Mouse (Mus musculus): Measurements from ENCODE around the gene Man2a2. TPM values are rescaled to one million over a fixed set of nuclear protein-coding genes. Genes with fewer than 3 reads are reported as not detected.
A peak's percentile ranks its signal among the peaks of the same experiment; 100 is the strongest.
"Not testable (repeated sequence)": the region's sequence is repeated elsewhere in the genome, so short reads cannot be mapped to it uniquely, and the experiment has no call there.

Gene Man2a2
- total RNA-seq, 2 experiments from 2014 or later, result 81.4 to 94.8 TPM

DNA sequence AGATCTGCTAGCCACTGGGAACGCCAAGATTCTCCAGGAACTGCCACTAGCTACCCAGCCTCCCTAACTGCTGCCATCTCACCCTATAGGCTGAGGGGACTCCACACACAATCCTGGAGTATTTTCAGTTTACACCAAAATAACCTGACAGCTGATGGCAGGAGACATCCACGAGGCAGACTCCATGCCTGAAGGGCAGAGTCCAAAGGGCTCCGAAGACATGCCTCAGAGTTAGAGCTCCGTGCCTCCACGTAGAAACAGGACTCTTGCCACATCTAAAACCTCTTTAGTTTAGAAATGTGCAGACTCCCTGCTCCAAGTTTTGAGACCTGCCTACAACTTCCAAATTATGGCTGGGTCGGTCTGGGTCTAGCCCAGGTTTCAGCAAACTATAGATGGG lies 29.4 kb upstream of the Man2a2 start:
- DNase-seq, result no peak

DNA sequence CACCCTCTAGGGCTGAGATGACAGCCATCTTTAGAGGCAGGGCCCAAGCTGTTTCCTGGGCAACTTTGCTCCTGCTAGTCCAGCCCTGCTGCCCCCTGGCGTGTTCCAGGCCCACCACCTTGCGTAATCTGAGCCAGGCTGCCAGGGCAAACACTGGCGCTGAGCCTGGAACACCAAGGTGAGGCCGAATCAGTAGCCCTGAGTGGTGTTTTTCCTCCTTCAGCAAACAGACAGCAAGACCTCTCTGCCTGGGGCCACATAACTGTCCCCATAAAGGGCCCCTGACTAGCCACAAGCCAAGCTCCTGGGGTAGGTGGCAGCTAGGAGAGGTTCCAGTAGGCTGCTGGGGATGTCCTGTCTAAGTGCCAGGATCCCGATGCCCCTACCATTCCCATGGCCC lies 28.9 kb upstream of the Man2a2 start:
- peak; percentile 82 to 84 for DNase-seq

DNA sequence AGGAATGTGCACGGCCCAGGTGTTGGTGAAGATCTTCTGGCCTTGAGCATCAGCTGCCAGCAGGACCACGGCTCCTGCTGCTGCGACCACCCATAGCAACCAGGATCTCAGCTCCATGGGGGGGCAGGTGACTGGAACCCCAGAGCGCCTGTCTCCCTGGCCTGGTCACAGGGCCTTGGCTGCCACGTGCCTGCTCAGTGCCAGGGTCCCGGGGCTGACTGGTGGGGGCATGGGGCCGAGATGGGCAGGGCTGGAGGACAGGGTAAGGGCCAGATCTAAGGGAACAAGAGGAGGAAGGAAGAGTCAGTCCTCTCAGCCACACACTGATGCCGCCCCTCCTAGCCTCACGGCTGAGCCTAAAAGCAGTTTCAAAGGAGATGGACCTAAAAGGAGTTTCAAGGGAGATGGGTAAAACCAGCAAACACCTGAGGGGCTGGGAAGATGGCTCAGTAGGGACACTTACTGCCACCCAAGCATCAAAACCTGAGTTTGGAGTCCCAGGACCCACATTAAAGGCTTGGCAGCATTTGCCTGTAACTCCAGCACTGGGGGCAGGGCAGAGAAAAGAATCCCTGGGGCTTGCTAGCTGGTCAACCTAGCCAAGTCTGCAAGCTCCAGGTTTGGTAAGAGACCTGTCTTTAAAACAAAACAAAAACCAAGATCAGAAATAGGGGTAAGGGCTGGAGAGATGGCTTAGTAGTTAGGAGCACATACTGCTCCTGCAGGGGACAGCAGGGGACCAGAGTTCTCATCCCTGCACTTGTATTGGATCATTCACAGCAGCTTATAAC lies 27.7 kb upstream of the Man2a2 start:
- no peak for DNase-seq

DNA sequence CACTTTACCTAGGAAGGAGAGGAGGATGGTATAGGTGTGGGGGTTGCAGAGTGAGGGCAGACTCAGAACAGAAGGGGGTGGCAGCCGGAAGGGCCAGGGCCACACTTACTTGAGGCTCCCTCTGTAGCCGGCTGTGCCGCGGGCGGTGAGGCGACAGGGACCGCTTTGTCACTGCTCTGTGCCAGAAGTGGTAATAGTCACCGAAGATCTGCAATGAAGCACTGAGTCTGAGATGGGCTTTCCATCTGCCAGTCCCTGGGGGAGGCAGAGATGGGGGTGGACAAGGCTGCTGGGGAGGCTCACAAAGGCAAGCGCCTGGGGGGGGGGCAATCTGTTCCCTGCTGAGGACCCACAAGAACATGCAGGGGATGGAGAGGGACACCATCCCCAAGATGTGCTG lies 26.8 kb upstream of the Man2a2 start:
- no peak for DNase-seq

DNA sequence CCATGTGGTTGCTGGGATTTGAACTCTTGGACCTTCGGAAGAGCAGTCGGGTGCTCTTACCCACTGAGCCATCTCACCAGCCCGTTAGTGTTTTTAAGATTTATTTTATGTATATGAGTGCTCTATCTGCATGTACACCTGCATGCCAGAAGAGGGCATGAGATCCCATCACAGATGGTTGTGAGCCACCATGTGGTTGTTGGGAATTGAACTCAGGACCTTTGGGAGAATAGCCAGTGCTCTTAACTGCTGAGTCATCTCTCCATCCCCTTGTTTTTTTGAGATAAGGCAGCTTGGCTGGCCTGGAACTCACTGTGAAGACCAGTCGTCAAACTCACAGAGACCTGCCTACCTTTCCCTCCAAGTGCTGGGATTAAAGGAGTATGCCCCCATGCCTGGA lies 25.3 kb upstream of the Man2a2 start:
- DNase-seq, result not testable (repeated sequence)

DNA sequence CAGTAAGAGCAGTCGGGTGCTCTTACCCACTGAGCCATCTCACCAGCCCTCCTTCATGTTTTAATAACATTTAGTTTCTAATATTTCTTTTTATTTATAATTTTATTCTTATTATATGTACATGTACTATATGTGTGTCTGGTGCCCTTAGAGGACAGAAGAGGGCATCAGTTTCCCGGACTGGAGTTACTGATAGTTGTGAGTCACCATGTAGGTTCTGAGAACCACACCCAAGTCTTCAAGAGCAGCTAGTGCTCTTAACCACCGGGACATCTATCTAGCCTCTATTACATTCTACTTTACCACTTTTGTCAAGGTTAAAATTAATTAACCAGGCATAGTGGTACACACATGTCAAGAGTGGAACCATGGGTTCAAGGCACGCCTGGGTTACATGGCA lies 23.4 kb upstream of the Man2a2 start:
- DNase-seq, result no peak

DNA sequence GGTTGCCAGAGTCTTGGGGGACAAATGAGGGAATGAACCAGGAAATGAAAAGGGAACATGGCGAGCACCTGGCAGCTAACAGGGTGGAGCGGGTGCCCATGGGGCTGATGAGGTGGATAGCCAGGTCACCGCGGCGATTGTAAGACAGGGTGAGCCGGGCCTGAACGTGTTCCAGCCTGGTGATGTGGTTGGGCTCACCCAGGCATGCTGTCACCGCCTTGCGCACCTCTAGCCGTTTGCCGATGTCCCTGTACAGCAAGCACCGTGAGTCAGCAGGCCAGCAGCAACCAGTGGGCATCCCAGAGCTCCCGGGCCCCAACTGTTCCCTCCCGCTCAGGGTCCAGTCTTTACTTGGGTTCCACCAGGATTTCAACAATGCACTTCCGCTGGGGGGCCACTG lies 20.9 kb upstream of the Man2a2 start:
- no peak for DNase-seq

DNA sequence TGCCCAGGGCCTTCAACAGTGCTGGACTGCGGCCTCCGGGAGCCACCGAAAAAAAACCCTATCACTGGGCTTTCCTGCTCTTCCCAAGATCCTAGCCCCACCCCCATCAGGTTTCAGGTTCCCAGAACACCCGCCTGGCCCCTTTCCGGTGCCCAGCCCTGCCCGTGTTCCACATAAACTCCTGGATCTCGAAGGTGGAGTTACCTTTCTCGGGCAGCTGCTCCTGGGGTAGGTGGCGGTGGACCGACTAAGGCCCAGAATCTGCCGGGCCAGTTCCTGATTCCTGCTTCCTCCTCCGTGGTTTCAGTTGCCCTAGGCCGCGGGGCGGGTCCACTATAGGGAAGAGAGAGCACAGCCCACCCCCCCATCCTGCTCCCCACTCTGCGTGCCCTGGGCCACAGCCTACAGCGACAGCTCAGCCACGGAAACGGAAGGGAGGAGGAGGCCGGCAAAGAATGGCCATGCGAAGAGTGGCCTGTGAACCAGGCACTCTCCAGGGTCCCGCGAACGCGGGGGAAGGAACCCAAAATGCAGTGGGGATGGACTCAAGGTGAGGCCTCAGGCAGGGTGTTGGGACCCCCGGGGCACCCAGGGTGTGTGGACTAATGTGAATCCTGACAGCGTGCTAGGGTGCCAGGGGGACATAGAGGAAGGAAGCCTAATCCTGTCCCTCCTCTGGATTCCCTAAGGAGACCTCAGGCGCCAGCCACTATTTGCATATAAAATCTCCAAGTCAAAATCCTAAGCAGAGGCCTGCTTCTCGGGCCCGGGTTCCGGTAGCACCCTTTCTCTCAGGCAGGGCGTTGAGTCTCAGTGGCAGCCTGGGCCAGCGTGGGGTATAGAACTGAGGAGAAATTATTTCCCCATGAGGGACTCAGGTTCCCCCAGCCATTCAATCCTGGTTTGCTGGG lies 16.7 kb upstream of the Man2a2 start, which contains the start of gene Fes:
Gene Fes (minus strand): TSS at position 314 of the 911 bp plus-strand sequence.
- peak; percentile 68 to 79 for DNase-seq

DNA sequence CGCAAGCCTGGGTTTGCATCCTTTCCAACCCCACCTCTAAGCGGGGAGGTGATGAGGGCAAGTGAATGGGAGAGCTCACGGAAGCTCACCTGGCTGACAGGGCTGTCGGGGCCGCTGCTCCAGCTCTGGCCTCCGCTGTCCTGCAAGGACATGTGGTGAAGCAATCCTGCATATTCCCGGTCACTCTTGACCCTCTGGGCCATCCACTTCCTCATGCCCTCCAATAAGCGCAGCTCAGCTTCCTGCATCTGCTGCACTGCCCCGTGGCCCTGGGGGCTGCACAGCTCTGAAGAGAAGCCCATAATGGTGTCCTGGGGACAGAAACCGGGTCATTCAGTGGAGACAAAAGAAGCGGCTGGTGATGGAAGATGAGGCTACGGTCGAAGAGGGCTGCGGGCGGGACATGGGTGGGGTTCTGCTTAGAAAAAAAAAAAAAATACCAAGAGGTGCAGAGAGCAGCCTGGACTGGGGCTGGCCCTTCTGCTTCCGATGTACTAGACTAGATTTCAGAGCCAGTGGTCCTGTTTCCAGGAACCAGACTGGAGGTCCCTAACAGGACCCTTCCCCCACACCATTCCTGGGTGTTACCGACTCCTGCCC lies 16.0 kb upstream of the Man2a2 start:
- DNase-seq, result peak in 1 of 2 experiments; percentile 44

DNA sequence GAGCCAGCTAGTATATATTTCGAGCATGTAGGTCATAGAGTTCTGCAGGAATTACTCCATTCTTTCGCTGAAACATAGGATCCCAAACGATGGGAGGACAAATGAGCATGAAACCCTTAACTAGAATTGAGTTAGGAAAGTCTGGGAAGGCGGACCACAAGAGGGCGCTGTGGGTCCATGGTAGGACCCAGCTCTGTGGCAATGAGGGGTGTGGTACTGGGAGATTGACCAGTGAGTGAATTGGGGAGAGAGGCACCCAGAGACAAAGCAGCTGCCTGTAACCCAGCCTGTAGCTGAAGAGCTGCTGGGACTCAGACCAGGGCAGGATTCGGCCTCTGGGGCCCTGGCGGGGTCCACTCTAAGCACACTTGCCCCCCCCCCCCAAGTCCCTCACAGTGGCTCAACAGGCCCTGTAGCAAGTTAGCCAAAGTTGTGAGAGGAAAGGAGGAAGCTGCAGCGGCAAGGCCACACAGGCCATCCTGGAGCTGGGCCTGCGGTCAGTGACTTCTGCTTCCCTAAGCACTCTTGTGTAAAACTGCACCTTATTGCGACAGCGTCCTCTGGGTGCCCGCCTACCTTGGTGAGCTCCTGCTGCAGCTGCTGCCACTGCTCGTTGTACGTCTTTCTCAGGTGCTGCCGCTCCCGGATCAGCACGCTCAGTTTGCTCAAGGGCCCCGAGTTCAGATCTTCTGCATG lies 15.2 kb upstream of the Man2a2 start:
- DNase-seq, result peak; percentile 93

DNA sequence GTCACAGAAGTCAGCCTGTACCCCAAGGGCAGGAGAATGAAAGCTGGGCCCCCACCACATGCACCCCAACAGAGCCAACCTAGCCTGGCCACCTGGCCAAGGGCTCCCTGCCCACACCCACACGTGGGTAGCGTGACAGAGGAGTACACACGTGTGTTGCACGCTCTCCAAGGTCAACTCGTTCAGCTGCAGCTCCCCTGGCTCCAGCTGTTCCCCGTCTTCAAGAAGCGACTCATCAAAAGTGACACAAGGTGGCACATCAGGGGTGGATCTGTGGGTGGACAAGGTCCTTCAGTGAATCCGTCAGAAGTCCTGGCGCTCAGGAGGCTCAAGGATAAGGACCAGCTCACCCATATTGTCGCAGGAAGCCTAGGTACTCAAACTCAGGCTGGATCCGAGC lies 11.7 kb upstream of the Man2a2 start:
- no peak for DNase-seq

DNA sequence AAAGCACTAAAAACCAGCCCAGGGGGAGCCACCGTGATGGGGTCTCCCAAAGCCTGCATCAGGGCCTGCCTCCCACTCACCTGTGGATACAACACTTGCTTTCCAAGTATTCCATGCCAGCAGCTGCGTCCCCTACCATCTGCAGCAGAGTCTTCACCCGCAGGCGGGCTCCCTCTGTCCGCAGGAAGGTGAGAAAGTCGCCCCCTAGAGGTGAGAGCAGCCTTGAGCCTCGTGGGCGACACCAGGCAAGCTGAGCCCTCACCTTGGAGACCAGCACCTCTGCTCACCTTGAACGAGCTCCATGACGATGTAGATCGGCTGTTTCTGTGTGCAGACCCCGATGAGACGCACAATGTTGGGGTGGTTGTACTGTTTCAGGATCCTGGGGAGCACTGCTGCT lies 8.4 kb upstream of the Man2a2 start:
- peak; percentile 49 to 66 for DNase-seq

DNA sequence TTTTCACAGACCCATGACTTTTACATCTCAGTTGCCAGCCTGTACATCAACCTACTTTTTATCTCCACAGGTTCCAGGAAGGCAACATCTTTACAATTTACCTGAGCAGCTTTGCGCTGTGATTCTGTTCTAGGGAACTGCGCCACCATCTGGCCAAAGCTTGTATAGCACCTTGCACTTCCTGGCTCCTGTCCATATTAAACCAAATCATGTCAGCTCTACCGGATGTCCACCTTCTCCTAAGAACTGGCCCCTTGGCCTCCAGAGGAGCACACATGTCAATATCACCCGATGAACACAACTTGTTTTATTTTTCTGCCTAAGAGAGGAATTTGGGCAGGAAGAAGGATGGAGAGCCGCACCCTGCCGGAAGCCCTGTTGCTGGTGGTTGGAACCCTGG lies 6.3 kb upstream of the Man2a2 start:
- peak; percentile 64 to 67 for DNase-seq

DNA sequence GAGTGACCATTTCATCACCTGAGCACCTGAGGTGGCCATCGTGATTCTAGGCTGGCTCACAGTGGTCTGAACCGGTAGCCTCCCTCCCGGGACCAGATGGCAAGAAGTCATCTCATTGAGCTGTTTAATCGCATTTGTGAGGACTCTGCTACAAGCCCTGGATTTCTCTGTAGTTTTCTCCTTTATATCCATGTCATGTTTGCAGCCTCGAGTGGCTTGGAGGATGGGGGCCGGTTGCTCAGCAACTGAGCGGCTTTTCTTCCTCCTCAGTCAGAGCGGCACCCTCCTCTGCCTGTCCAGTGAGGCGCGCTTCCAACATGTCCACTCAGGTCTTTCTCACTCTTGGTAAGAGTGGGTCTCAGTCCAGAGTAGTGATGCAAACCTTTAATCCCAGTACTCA lies 5.0 kb upstream of the Man2a2 start:
- no peak for DNase-seq

DNA sequence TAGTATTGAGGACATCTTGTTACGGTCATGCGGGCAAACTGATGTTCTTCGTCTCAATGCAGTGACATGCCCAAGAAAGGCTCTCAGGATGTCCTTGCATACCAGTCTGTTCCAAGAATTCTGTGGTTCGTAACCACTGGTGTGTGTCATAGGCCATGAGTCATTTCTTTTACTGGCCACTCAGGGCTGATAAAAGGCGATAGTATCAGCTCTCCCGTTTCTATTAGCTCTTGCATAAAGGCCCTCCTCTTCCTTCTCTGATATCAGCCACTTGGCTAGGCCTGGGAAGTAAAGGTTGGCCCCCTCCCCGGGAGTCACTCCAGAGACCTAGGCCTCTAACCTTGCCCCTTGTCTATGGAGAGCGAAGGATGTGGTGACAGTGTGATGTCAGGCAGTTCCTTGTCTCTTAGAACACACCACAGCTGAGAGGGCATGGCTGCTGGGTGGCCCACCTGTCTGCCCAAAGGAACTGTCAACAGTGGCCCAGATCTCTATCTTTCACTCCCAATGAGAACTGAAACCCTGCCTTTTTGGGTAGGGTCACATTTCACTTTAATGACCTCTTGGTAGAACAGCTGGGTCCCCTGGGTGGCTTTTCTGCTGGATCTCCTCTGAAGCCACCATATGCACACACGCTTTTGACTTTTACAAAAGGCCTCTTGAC lies 4.3 kb upstream of the Man2a2 start:
- peak; percentile 59 to 62 for DNase-seq

DNA sequence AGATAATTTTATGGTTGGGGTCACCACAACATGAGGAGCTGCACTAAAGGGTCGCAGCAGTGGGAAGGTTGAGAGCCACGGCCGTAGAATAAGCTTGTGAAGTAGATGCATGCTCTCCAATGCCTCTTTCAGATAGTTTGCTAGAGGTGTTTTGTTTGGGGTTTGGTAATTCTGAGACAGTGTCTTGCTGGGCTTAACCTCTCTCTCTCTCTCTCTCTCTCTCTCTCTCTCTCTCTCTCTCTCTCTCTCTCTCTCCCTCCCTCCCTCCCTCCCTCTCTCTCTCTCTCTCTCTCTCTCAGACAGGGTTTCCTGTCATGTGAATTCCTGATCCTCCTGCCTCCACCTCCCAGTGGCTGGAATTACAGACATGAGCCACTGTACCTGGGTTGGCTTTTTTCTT lies 3.6 kb upstream of the Man2a2 start:
- DNase-seq, result no peak

DNA sequence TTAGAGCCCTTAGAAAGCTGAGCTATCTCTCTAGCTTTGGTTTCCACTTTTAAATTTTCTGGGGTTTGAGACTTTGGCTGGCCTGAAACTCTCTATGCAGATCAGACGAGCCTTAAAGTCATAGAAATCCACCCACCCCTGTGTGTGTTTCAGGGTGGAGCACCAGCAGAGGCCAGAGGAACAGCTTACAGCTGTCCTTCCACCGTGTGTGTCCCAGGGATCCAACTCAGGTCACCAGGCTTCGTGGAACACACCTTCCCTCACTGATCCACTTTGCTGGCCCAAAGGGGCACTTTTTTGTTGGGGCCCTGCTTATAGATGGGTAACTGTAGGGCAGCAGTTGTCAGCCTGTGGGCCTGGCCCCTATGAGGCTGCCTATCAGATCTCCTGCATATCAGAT lies 3.1 kb upstream of the Man2a2 start:
- DNase-seq, result no peak

DNA sequence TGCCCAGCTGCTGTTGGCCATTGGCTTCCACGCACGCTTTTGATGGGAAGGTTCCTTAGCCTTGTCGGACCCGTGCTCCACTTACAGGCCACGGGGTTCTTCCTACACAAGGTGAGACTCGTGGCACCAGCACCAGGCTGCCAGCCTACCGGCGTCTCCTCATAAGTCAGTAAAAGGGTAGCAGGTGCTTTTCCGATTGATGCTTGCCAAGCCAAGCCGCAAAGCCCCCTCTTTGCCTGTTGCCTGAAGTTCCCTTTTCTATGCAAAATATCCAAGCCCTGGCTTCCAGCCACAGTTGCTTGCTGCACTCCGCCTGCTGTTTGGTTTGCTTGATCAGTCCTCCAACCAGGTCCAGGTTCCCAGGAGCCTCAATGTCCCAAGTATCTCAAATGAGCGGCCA lies 2.7 kb upstream of the Man2a2 start:
- DNase-seq, result no peak

DNA sequence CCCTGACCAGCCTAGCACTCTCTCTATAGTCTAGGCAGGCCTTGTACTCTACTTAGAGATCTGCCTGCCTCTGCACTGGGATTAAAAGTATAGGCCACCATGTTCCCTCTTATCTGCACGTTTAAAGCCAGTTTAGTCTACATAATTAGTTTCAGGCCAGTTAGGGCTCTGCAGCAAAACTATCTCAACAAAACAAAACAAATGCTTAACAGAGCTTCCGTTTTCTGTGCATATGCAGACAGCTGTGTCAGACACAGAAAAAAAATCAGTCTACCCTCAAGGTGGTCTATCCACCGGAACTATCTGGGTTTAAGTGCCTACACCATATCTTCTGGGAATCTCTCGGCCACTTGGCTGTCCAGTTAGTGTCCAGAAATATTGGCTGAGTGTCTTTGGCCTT lies 2.2 kb upstream of the Man2a2 start:
- no peak for DNase-seq

DNA sequence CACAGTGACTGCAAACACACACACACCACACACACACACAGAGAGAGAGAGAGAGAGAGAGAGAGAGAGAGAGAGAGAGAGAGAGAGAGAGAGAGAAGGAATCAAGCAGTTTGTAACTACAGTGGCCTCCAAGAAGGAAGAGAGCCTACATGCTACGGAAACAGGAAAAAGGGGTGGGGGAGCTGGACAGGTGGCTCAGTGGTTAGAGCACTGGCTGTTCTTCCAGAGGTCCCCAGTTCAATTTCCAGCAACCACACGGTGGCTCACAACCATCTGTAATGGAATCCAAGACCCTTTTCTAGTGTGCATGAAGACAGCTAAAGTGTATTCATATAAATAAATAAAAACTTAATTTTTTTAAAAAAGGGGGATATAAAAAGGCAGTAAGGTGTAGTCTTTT lies 1.5 kb upstream of the Man2a2 start:
- no peak for DNase-seq

DNA sequence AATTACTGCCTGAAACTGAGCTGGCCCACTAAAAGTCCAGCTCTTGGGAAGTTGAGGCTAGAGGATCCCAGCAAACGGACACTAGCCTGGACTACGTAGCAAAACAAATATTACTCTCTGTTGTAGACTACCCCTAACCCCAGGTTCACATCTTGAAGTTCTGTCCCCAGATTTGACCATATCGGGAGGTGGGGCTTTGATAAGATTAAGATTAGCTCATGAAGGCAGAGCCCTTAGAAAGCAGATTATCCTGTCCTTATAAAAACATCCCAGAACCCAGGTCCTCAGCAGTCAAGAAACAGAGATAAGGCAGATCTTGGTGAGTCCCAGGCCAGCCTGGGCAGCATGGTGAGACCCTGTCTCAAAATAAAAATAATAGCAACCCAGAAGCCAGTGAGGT lies 991 bp upstream of the Man2a2 start:
- no peak for DNase-seq

DNA sequence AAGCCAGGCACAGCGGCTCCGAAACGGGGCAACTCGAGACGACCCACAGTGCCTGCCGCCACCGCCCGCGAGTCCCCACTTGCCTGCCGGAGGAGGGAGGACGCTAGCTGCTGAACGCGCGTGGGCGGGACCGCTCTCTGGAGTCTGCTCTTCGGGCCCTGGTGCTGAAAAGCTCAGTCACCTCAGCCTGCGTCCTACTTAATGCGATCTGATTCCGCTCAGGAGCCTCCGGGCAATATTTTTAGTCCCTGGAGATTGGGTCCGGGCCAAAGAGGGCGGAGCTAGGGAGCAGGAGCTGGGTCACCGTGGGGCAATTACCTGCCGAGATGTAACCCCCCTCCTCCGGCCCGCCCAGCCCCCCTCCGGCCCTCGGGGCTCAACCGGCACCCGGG lies 530 bp downstream of the Man2a2 start:
- peak; percentile 85 to 86 for DNase-seq

Data from adrenal gland, postnatal 36 days (tissue).